Comparison of ENCODE assay signal across 8 mouse cellular contexts in the genomic region with DNA sequence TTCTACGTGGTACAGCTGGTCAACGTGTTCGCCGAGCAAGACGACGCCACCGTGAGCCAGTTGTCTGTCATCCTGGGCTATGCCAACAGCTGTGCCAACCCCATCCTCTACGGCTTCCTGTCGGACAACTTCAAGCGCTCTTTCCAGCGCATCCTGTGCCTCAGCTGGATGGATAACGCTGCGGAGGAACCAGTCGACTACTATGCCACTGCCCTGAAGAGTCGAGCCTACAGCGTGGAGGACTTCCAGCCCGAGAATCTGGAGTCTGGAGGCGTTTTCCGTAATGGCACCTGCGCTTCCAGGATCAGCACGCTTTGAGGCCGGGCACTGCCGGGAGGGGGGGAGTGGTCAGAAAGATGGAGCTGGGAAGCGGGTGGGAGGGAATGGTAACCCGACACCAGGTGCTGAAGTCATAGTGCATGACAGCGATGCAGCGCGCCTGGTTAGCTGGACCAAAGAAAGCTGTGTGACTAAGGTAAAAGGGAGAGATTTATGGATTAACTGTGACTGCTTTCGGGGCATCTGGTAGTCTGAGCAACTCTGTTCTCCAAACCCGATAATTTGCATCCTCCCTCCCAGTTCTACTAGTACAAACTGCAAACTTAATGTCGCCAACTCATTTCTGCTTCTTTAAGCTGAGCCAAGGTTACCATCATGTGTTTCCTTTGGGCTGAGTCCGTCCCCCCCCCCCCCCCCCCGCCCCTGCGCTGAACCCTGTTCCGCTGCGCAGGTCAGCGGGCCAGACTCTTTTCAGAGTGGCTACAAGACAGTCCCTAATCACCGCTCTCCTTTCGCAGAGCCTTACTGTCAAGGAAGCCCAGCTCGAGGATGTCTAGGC. TPM values are rescaled to one million over a fixed set of nuclear protein-coding genes. Genes with fewer than 3 reads are reported as not detected.
DNase-seq lines count a peak whose midpoint lies in the region; ATAC-seq and TF ChIP-seq lines count a peak whose summit lies in the region.

No protein-coding gene starts in this region.

- under 1% methylated on average over 40 of the region's 40 CpGs for WGBS in forebrain, postnatal 0 days
- under 1% methylated on average over 38 of the region's 40 CpGs for WGBS in intestine, embryonic 16.5 days
- WGBS in liver, embryonic 13.5 days (ENCODE audit: insufficient replicate concordance), result 2% methylated on average over 40 of the region's 40 CpGs
- WGBS in neural tube, embryonic 13.5 days, result under 1% methylated on average over 39 of the region's 40 CpGs

- H3K36me3 ChIP-seq in forebrain, postnatal 0 days (ENCODE audit: insufficient read depth), result no peaks in the 10 kb centered on the region
- H3K36me3 ChIP-seq in intestine, embryonic 16.5 days (ENCODE audit: control insufficient read depth, insufficient read depth, low read length), result no peaks in the 10 kb centered on the region
- no peaks in the 10 kb centered on the region for H3K36me3 ChIP-seq in liver, embryonic 13.5 days
- H3K36me3 ChIP-seq in neural tube, embryonic 13.5 days, result no peaks in the 10 kb centered on the region

- peaks cover 7% of the 10 kb centered on the region; the same call in 1 of the 2 replicates for H3K27me3 ChIP-seq in forebrain, postnatal 0 days (ENCODE audit: insufficient read depth, low read length)
- H3K27me3 ChIP-seq in intestine, embryonic 16.5 days (replicated peaks; ENCODE audit: control insufficient read depth, insufficient read depth, low read length), result peaks cover 31% of the 10 kb centered on the region
- peaks cover 46% of the 10 kb centered on the region for H3K27me3 ChIP-seq in liver, embryonic 13.5 days
- peaks cover 51% of the 10 kb centered on the region for H3K27me3 ChIP-seq in neural tube, embryonic 13.5 days

- peak overlapping the region; percentile 66 for H3K9ac ChIP-seq in forebrain, postnatal 0 days
- 0 out of 2 replicates have a peak overlapping the region, but pooled peaks have one; percentile 21 for H3K9ac ChIP-seq in intestine, embryonic 16.5 days (ENCODE audit: low read depth, low read length)
- H3K9ac ChIP-seq in liver, embryonic 13.5 days, result no peak overlapping the region
- peak overlapping the region; percentile 72 for H3K9ac ChIP-seq in neural tube, embryonic 13.5 days

- H3K4me3 ChIP-seq in forebrain, postnatal 0 days (ENCODE audit: low read depth, low read length), result peak overlapping the region; percentile 61
- peak overlapping the region; percentile 54 for H3K4me3 ChIP-seq in intestine, embryonic 16.5 days (ENCODE audit: low read length)
- H3K4me3 ChIP-seq in liver, embryonic 13.5 days (replicated peaks), result peak overlapping the region; percentile 23
- peak overlapping the region; percentile 54 for H3K4me3 ChIP-seq in neural tube, embryonic 13.5 days

- H3K4me2 ChIP-seq in forebrain, postnatal 0 days (ENCODE audit: low read depth), result peak overlapping the region; percentile 93
- peak overlapping the region; percentile 88 for H3K4me2 ChIP-seq in intestine, embryonic 16.5 days (ENCODE audit: low read depth, low read length)
- H3K4me2 ChIP-seq in liver, embryonic 13.5 days, result peak overlapping the region; percentile 46
- H3K4me2 ChIP-seq in neural tube, embryonic 13.5 days, result peak overlapping the region; percentile 97

- peak; percentile 25; the same call in 1 of the 2 replicates for ATAC-seq in forebrain, postnatal 0 days
- peak; percentile 85 for ATAC-seq in intestine, embryonic 16.5 days
- ATAC-seq in liver, embryonic 13.5 days (ENCODE audit: low read depth), result no peak
- peak; percentile 34 for ATAC-seq in neural tube, embryonic 13.5 days (ENCODE audit: low read depth)

- peak overlapping the region; percentile 22; the same call in 1 of the 2 replicates for H3K27ac ChIP-seq in forebrain, postnatal 0 days (ENCODE audit: low read depth, low read length)
- no peak overlapping the region for H3K27ac ChIP-seq in intestine, embryonic 16.5 days (ENCODE audit: low read length)
- no peak overlapping the region for H3K27ac ChIP-seq in liver, embryonic 13.5 days
- H3K27ac ChIP-seq in neural tube, embryonic 13.5 days (replicated peaks), result peak overlapping the region; percentile 18; the same call in 1 of the 2 replicates

- no peaks in the 10 kb centered on the region for H3K9me3 ChIP-seq in forebrain, postnatal 0 days (ENCODE audit: low read length)
- no peaks in the 10 kb centered on the region for H3K9me3 ChIP-seq in intestine, embryonic 16.5 days (ENCODE audit: control insufficient read depth, low read length)
- no peaks in the 10 kb centered on the region for H3K9me3 ChIP-seq in liver, embryonic 13.5 days (replicated peaks)
- no peaks in the 10 kb centered on the region for H3K9me3 ChIP-seq in neural tube, embryonic 13.5 days

- TF ChIP-seq CTCF in forebrain, postnatal 0 days (IDR thresholded peaks at IDR 0.05; ENCODE audit: low read depth), result no peak

- peaks cover 9% of the 10 kb centered on the region; the same call in 1 of the 2 replicates for H3K4me1 ChIP-seq in forebrain, postnatal 0 days (ENCODE audit: insufficient read depth)
- peaks cover 18% of the 10 kb centered on the region for H3K4me1 ChIP-seq in intestine, embryonic 16.5 days (ENCODE audit: control insufficient read depth, insufficient read depth, low read length)
- H3K4me1 ChIP-seq in liver, embryonic 13.5 days (replicated peaks), result 0 out of 2 replicates have a peak, but pooled peaks cover 5% of the 10 kb centered on the region
- H3K4me1 ChIP-seq in neural tube, embryonic 13.5 days (replicated peaks), result peaks cover 42% of the 10 kb centered on the region

- peak; percentile 16 for DNase-seq in ovary, postnatal 36 days (ENCODE audit: low spot score)
- DNase-seq in ovary, adult 18-20 months (ENCODE audit: low spot score), result no peak
- no peak for DNase-seq in forebrain, postnatal 0 days
- DNase-seq in liver, embryonic 13.5 days, result no peak
- no peak for DNase-seq in thymus, postnatal 25 days
- no peak for DNase-seq in adrenal gland, adult 18-20 months (ENCODE audit: low spot score in 2 of 2)

RNA-seq across cellular contexts. Expression of a gene that starts 2.1 kb away (rescaled TPM):
- 32.3 and 37.6 TPM in 2 replicates for total RNA-seq in forebrain, postnatal 0 days (2014; rRNA removed)
- polyA plus RNA-seq in forebrain, postnatal 0 days (2015; fragmentation: Nextera tagmentation; extraction: Ambion mirVana), result 15.2 and 17.4 TPM in 2 replicates
- polyA plus RNA-seq in intestine, embryonic 16.5 days (2015; fragmentation: Nextera tagmentation; extraction: Ambion mirVana), result 1.4 and 1.8 TPM in 2 replicates
- polyA plus RNA-seq in liver, embryonic 13.5 days (2015; fragmentation: Nextera tagmentation; extraction: Ambion mirVana), result not detected in 2 replicates
- polyA plus RNA-seq in neural tube, embryonic 13.5 days (2015; fragmentation: Nextera tagmentation; extraction: Ambion mirVana), result 9.5 and 9.6 TPM in 2 replicates
- under 1 TPM in 1 of 2 experiments, not detected in 1; 0.13 TPM for total RNA-seq in adrenal gland, adult 18-20 months (2021)

RNA-seq across cellular contexts. Expression of a gene that starts 55.4 kb away (rescaled TPM):
- 6.4 and 6.5 TPM in 2 replicates for total RNA-seq in forebrain, postnatal 0 days (2014; rRNA removed)
- 6.0 and 6.5 TPM in 2 replicates for polyA plus RNA-seq in forebrain, postnatal 0 days (2015; fragmentation: Nextera tagmentation; extraction: Ambion mirVana)
- 7.9 and 8.0 TPM in 2 replicates for polyA plus RNA-seq in intestine, embryonic 16.5 days (2015; fragmentation: Nextera tagmentation; extraction: Ambion mirVana)
- 4.2 and 5.4 TPM in 2 replicates for polyA plus RNA-seq in liver, embryonic 13.5 days (2015; fragmentation: Nextera tagmentation; extraction: Ambion mirVana)
- polyA plus RNA-seq in neural tube, embryonic 13.5 days (2015; fragmentation: Nextera tagmentation; extraction: Ambion mirVana), result 6.7 and 7.2 TPM in 2 replicates
- 1 to 10 TPM; 5.5 to 8.2 TPM for total RNA-seq in adrenal gland, adult 18-20 months (2021)

Comparison
In these comparisons a context has a peak if more than half of its experiments do, and no peak if none do; other contexts are left out.
1. H3K27ac ChIP-seq: peak in forebrain, postnatal 0 days (single experiment) and neural tube, embryonic 13.5 days (single experiment); none in intestine, embryonic 16.5 days (single experiment) and liver, embryonic 13.5 days (single experiment).
2. H3K4me2 ChIP-seq: peak in every context shown above with its lines; median percentile 97 in neural tube, embryonic 13.5 days; 93 in forebrain, postnatal 0 days; 88 in intestine, embryonic 16.5 days; 46 in liver, embryonic 13.5 days.
3. Peak in every context shown above with its lines, with median percentiles within 50 percentile points of each other: H3K4me3 ChIP-seq.